ENCODE assay signal across 8 mouse cellular contexts in the genomic region with DNA sequence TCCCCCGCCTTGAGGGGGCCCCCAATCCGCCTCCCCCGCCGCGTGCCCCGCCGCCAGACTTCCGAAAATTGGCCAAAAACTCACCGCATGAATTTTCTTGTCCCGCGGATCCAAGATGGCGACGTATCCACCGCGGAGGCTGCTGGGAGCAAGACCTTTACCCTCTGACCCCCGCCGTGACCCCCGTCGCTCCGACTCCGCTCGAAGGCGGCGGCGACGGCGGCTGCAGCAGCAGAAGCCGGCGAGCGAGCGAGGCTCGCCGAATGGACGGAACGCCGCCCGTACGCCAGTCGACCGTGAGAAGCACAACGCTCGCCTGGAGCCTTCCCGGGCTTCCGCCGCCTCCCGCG. TPM values are rescaled to one million over a fixed set of nuclear protein-coding genes. Genes with fewer than 3 reads are reported as not detected.
A peak's percentile ranks its signal among the peaks of the same experiment; 100 is the strongest.
DNase-seq lines count a peak whose midpoint lies in the region; ATAC-seq and TF ChIP-seq lines count a peak whose summit lies in the region.

A gene (minus strand): TSS at position 143 of the 350 bp plus-strand sequence.

- DNase-seq in 3T3-L1 (ENCODE audit: low read depth, low spot score): peak; percentile 77
- peak; percentile 80 to 92 for DNase-seq in adrenal gland, postnatal 4 days (ENCODE audit: low spot score in 2 of 2)
- DNase-seq in embryonic facial prominence, embryonic 14.5 days (ENCODE audit: low spot score): peak; percentile 94
- peak; percentile 89 for DNase-seq in heart, adult 8-10 months (ENCODE audit: low spot score)
- DNase-seq in kidney, adult 9 months: peak; percentile 91
- peak; percentile 83 for DNase-seq in limb, embryonic 14.5 days (ENCODE audit: low spot score)
- peak; percentile 94 for DNase-seq in midbrain, postnatal 0 days (ENCODE audit: low spot score)
- peak; percentile 87 to 92 for DNase-seq in spleen, postnatal 14 days (ENCODE audit: low spot score in 2 of 2)

- H3K27ac ChIP-seq in embryonic facial prominence, embryonic 14.5 days (replicated peaks; ENCODE audit: low read depth, low read length): peak within 1 kb of the TSS; percentile 99
- peak within 1 kb of the TSS; percentile 99 for H3K27ac ChIP-seq in limb, embryonic 14.5 days (replicated peaks; ENCODE audit: low read depth, low read length)
- peak within 1 kb of the TSS; percentile 98 for H3K27ac ChIP-seq in midbrain, postnatal 0 days (ENCODE audit: low read depth, low read length)

- TF ChIP-seq POLR2A in limb, embryonic 14.5 days (IDR thresholded peaks at IDR 0.05; ENCODE audit: borderline replicate concordance, extremely low read depth, insufficient read depth, insufficient read length): 0 out of 2 replicates have a peak, but pooled peaks have one; percentile 60

- peak within 1 kb of the TSS; percentile 98 for H3K4me3 ChIP-seq in embryonic facial prominence, embryonic 14.5 days (ENCODE audit: low read depth, low read length)
- H3K4me3 ChIP-seq in limb, embryonic 14.5 days (replicated peaks; ENCODE audit: low read length): peak within 1 kb of the TSS; percentile 93
- H3K4me3 ChIP-seq in midbrain, postnatal 0 days (ENCODE audit: low read depth, low read length): peak within 1 kb of the TSS; percentile 97

- TF ChIP-seq CTCF in midbrain, postnatal 0 days (IDR thresholded peaks at IDR 0.05): no peak

- peak within 1 kb of the TSS; percentile 97 for H3K9ac ChIP-seq in embryonic facial prominence, embryonic 14.5 days (ENCODE audit: low read depth, low read length)
- H3K9ac ChIP-seq in limb, embryonic 14.5 days (ENCODE audit: low read depth, low read length, severe bottlenecking): peak within 1 kb of the TSS; percentile 97
- H3K9ac ChIP-seq in midbrain, postnatal 0 days (replicated peaks; ENCODE audit: low read length, poor library complexity, severe bottlenecking): peak within 1 kb of the TSS; percentile 97

- H3K36me3 ChIP-seq in embryonic facial prominence, embryonic 14.5 days (ENCODE audit: control insufficient read depth, insufficient read depth, low read length): peaks cover 7% of the 10 kb centered on the region; the same call in 1 of the 2 replicates
- H3K36me3 ChIP-seq in limb, embryonic 14.5 days (ENCODE audit: control insufficient read depth, insufficient read depth, low read length): 0 out of 2 replicates have a peak, but pooled peaks cover 8% of the 10 kb centered on the region
- H3K36me3 ChIP-seq in midbrain, postnatal 0 days (ENCODE audit: insufficient read depth, low read length): peaks cover 16% of the 10 kb centered on the region; the same call in 1 of the 2 replicates

- H3K4me2 ChIP-seq in embryonic facial prominence, embryonic 14.5 days (ENCODE audit: low read depth, low read length): peak within 1 kb of the TSS; percentile 73
- H3K4me2 ChIP-seq in limb, embryonic 14.5 days (replicated peaks; ENCODE audit: low read depth, low read length, severe bottlenecking): peak within 1 kb of the TSS; percentile 65
- peak within 1 kb of the TSS; percentile 83 for H3K4me2 ChIP-seq in midbrain, postnatal 0 days (ENCODE audit: low read depth, low read length, poor library complexity, severe bottlenecking)

- no peaks in the 10 kb centered on the region for H3K9me3 ChIP-seq in embryonic facial prominence, embryonic 14.5 days (ENCODE audit: control insufficient read depth, low read length)
- H3K9me3 ChIP-seq in limb, embryonic 14.5 days (ENCODE audit: control insufficient read depth, low read length): no peaks in the 10 kb centered on the region
- no peaks in the 10 kb centered on the region for H3K9me3 ChIP-seq in midbrain, postnatal 0 days (ENCODE audit: low read length)

- 0% methylated on average over 17 of the region's 47 CpGs for WGBS in embryonic facial prominence, embryonic 14.5 days
- 0% methylated on average over 44 of the region's 47 CpGs for WGBS in limb, embryonic 14.5 days
- under 1% methylated on average over 36 of the region's 47 CpGs for WGBS in midbrain, postnatal 0 days

- ATAC-seq in embryonic facial prominence, embryonic 14.5 days (ENCODE audit: low read depth): peak; percentile 85
- ATAC-seq in limb, embryonic 14.5 days (ENCODE audit: low FRiP score, low read depth): peak; percentile 83
- peak; percentile 93 for ATAC-seq in midbrain, postnatal 0 days (ENCODE audit: low FRiP score)

- H3K27me3 ChIP-seq in embryonic facial prominence, embryonic 14.5 days (replicated peaks; ENCODE audit: control insufficient read depth, insufficient read depth, low read length): no peaks in the 10 kb centered on the region
- no peaks in the 10 kb centered on the region for H3K27me3 ChIP-seq in limb, embryonic 14.5 days (ENCODE audit: control insufficient read depth, insufficient read depth, low read length)
- H3K27me3 ChIP-seq in midbrain, postnatal 0 days (ENCODE audit: insufficient read depth, low read length): no peaks in the 10 kb centered on the region

- H3K4me1 ChIP-seq in embryonic facial prominence, embryonic 14.5 days (ENCODE audit: control insufficient read depth, insufficient read depth, low read length): peaks cover 14% of the 10 kb centered on the region
- H3K4me1 ChIP-seq in limb, embryonic 14.5 days (ENCODE audit: control insufficient read depth, insufficient read depth, low read length): peaks cover 4% of the 10 kb centered on the region
- peaks cover 3% of the 10 kb centered on the region; the same call in 1 of the 2 replicates for H3K4me1 ChIP-seq in midbrain, postnatal 0 days (ENCODE audit: insufficient read depth, low read length)

RNA-seq across cellular contexts. Expression of the gene that starts here (rescaled TPM):
- 10 to 100 TPM; 91.6 to 98.7 TPM for total RNA-seq in adrenal gland, postnatal 4 days (2021)
- 101 and 103 TPM in 2 replicates for polyA plus RNA-seq in embryonic facial prominence, embryonic 14.5 days (2014; fragmentation: Nextera tagmentation; extraction: Ambion mirVana)
- total RNA-seq in heart, adult 8-10 months (2022): 10 to 100 TPM; 30.3 to 38.1 (median 35.3) TPM
- 98.8 and 101 TPM in 2 replicates for polyA plus RNA-seq in limb, embryonic 14.5 days (2012; rRNA removed)
- polyA plus RNA-seq in limb, embryonic 14.5 days (2014; fragmentation: Nextera tagmentation; extraction: Ambion mirVana): 112 and 116 TPM in 2 replicates
- total RNA-seq in midbrain, postnatal 0 days (2014; rRNA removed): 80.2 and 83.1 TPM in 2 replicates
- 62.4 and 65.5 TPM in 2 replicates for polyA plus RNA-seq in midbrain, postnatal 0 days (2015; fragmentation: Nextera tagmentation; extraction: Ambion mirVana)

Comparison
In these comparisons a context has a peak if more than half of its experiments do, and no peak if none do; other contexts are left out.
1. Peak in every context shown above with its lines: DNase-seq, ATAC-seq, H3K4me3 ChIP-seq and H3K27ac ChIP-seq.